Mouse (Mus musculus) cerebellum, adult 2 months (tissue): Measurements from ENCODE around the gene Slc25a13.

Experiments used
- CTCF ChIP-seq: fragments of 200-500 bp; IDR thresholded peaks from 2 replicates; pipeline ENCODE4 v1.5.1; 2011; ENCODE audit warnings: low read depth, mild to moderate bottlenecking, control low read depth, low read length, moderate library complexity, borderline replicate concordance; ENCODE audit not compliant: insufficient read depth
- POLR2A ChIP-seq: fragments of 200-500 bp; IDR thresholded peaks from 2 replicates; pipeline ENCODE4 v1.6.1; 2011; ENCODE audit warnings: low read length, control low read depth, borderline replicate concordance; ENCODE audit not compliant: insufficient read depth

DNA sequence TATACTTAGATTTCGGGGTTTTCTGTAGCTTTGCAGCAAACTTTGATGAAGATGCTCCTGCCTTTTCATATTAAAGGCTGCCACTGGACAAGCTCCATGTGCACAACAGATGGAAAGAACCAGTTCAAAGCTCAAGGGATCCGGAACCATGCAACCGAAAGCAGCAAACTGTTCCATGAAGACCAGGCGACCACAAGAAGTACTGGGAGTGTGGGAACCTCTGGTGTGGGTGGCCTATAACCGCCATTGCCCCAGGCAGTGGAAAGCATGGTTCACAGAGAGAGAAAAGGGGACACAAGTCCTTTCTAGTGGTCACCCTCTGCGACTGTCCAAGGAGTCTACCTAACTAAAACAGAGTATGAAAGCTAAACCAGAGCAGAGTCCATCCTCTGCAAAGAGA lies 66.2 kb downstream of the Slc25a13 start:
- TF ChIP-seq CTCF (no peak), POLR2A (no peak)
